Mouse (Mus musculus) heart, adult 18-20 months (tissue): Measurements from ENCODE around the gene Vtn. TPM values are rescaled to one million over a fixed set of nuclear protein-coding genes. Genes with fewer than 3 reads are reported as not detected.

Experiments
- DNase-seq, 2 experiments: peaks; one replicate each; pipeline ENCODE4 v3.0.0; 2021 to 2022; ENCODE audit warnings: mixed read lengths in 1 of 2
- long read RNA-seq, 2 experiments: library from polyadenylated mRNA; stranded (forward); transcript quantifications; one replicate each; pipeline ENCODE4 v2.0.0; 2021
- total RNA-seq, 2 experiments: library from RNA; stranded (reverse); gene quantifications; 2 replicates each; pipeline ENCODE4 v1.2.3; 2021

Vtn gene
- total RNA-seq: 10 to 100 TPM; 15.2 to 18.5 TPM
- long read RNA-seq, experiment 1, transcript Vtn-201 (8 exons, 1,744 nt): major isoform, 11 of 13 reads
- long read RNA-seq, experiment 1, partial matches to known transcripts: 0 of 13 reads
- long read RNA-seq, experiment 1, other reads (novel, unspliced or antisense): 1 of 13 reads
- long read RNA-seq, experiment 2, partial matches to known transcripts: 1 of 2 reads
- long read RNA-seq, experiment 2, other reads (novel, unspliced or antisense): 0 of 2 reads

GRCm38 (mm10) chr11:78499004-78499403 lies at the start of gene Vtn:
Vtn (plus strand) TSS chr11:78499091.
- peak; percentile 56 to 73 for DNase-seq

GRCm38 (mm10) chr11:78450337-78450736 lies 48.6 kb upstream of the Vtn start:
- DNase-seq: no peak

GRCm38 (mm10) chr11:78453675-78454074 lies 45.2 kb upstream of the Vtn start:
- peak; percentile 49 to 76 for DNase-seq

GRCm38 (mm10) chr11:78454276-78454675 lies 44.6 kb upstream of the Vtn start:
- no peak for DNase-seq

- DNase-seq: peak; percentile 21 to 57
Observed at GRCm38 (mm10) chr11:78455308-78455707, 43.6 kb upstream of the Vtn start.

- DNase-seq: no peak
Observed at GRCm38 (mm10) chr11:78458740-78459139, 40.2 kb upstream of the Vtn start.

- DNase-seq: no peak
Observed at GRCm38 (mm10) chr11:78461894-78462293, 37.0 kb upstream of the Vtn start.

GRCm38 (mm10) chr11:78462669-78463068 lies 36.2 kb upstream of the Vtn start:
- no peak for DNase-seq

GRCm38 (mm10) chr11:78463286-78464036 lies 35.4 kb upstream of the Vtn start:
- no peak for DNase-seq

GRCm38 (mm10) chr11:78465116-78465515 lies 33.8 kb upstream of the Vtn start:
- DNase-seq: peak in 1 of 2 experiments; percentile 8

GRCm38 (mm10) chr11:78465568-78466180 lies 33.2 kb upstream of the Vtn start, which contains the start of gene Slc46a1:
Slc46a1 (plus strand) TSS chr11:78465697.
- DNase-seq: peak; percentile 87

- no peak for DNase-seq
Observed at GRCm38 (mm10) chr11:78466242-78466912, 32.5 kb upstream of the Vtn start.

- no peak for DNase-seq
Observed at GRCm38 (mm10) chr11:78467515-78467914, 31.4 kb upstream of the Vtn start.

- DNase-seq: no peak
Observed at GRCm38 (mm10) chr11:78467932-78468331, 31.0 kb upstream of the Vtn start.

- no peak for DNase-seq
Observed at GRCm38 (mm10) chr11:78471326-78472103, 27.4 kb upstream of the Vtn start.

- no peak for DNase-seq
Observed at GRCm38 (mm10) chr11:78475289-78475688, 23.6 kb upstream of the Vtn start.

- no peak for DNase-seq
Observed at GRCm38 (mm10) chr11:78483639-78484038, 15.3 kb upstream of the Vtn start.

GRCm38 (mm10) chr11:78488168-78488567 lies 10.7 kb upstream of the Vtn start:
- peak; percentile 60 to 87 for DNase-seq

GRCm38 (mm10) chr11:78490781-78491241 lies 8.1 kb upstream of the Vtn start:
- no peak for DNase-seq

GRCm38 (mm10) chr11:78495904-78496303 lies 3.0 kb upstream of the Vtn start:
- peak in 1 of 2 experiments; percentile 51 for DNase-seq

- DNase-seq: no peak
Observed at GRCm38 (mm10) chr11:78497071-78497541, 1.8 kb upstream of the Vtn start.
